Mouse (Mus musculus): ENCODE data around the gene Nat10. TPM values are rescaled to one million over a fixed set of nuclear protein-coding genes. Genes with fewer than 3 reads are reported as not detected.
A peak's percentile ranks its signal among the peaks of the same experiment; 100 is the strongest.

Nat10 gene
- total RNA-seq, 1 experiment from 2014 or later = 50.5 TPM

- ATAC-seq (replicated peaks; ENCODE audit: low read depth, poor library complexity, severe bottlenecking) = no peak
These were observed 64.9 kb downstream of the Nat10 start for GRCm38 (mm10) chr2:103696177-103696576.

GRCm38 (mm10) chr2:103694777-103695563 is 66.1 kb downstream of the Nat10 start:
- ATAC-seq (replicated peaks; ENCODE audit: low read depth, poor library complexity, severe bottlenecking) = peak; percentile 77

- ATAC-seq (replicated peaks; ENCODE audit: low read depth, poor library complexity, severe bottlenecking) = no peak
These were observed 68.3 kb downstream of the Nat10 start for GRCm38 (mm10) chr2:103692810-103693209.

GRCm38 (mm10) chr2:103691278-103691677 is 69.8 kb downstream of the Nat10 start:
- no peak for ATAC-seq (replicated peaks; ENCODE audit: low read depth, poor library complexity, severe bottlenecking)

- no peak for ATAC-seq (replicated peaks; ENCODE audit: low read depth, poor library complexity, severe bottlenecking)
These were observed 70.2 kb downstream of the Nat10 start for GRCm38 (mm10) chr2:103690828-103691227.

- ATAC-seq (replicated peaks; ENCODE audit: low read depth, poor library complexity, severe bottlenecking) = no peak
These were observed 70.6 kb downstream of the Nat10 start for GRCm38 (mm10) chr2:103690425-103690824.

- no peak for ATAC-seq (replicated peaks; ENCODE audit: low read depth, poor library complexity, severe bottlenecking)
These were observed 73.2 kb downstream of the Nat10 start for GRCm38 (mm10) chr2:103687888-103688287.

GRCm38 (mm10) chr2:103687143-103687542 is 73.9 kb downstream of the Nat10 start:
- ATAC-seq (replicated peaks; ENCODE audit: low read depth, poor library complexity, severe bottlenecking) = no peak

- no peak for ATAC-seq (replicated peaks; ENCODE audit: low read depth, poor library complexity, severe bottlenecking)
These were observed 75.5 kb downstream of the Nat10 start for GRCm38 (mm10) chr2:103685581-103685980.

GRCm38 (mm10) chr2:103684926-103685577 is 76.0 kb downstream of the Nat10 start:
- ATAC-seq (replicated peaks; ENCODE audit: low read depth, poor library complexity, severe bottlenecking) = peak; percentile 37

GRCm38 (mm10) chr2:103684431-103684830 is 76.6 kb downstream of the Nat10 start:
- no peak for ATAC-seq (replicated peaks; ENCODE audit: low read depth, poor library complexity, severe bottlenecking)

GRCm38 (mm10) chr2:103682927-103683442 is 78.1 kb downstream of the Nat10 start:
- ATAC-seq (replicated peaks; ENCODE audit: low read depth, poor library complexity, severe bottlenecking) = peak; percentile 51

GRCm38 (mm10) chr2:103682261-103682722 is 78.8 kb downstream of the Nat10 start:
- ATAC-seq (replicated peaks; ENCODE audit: low read depth, poor library complexity, severe bottlenecking) = peak; percentile 30

GRCm38 (mm10) chr2:103681149-103681548 is 79.9 kb downstream of the Nat10 start:
- ATAC-seq (replicated peaks; ENCODE audit: low read depth, poor library complexity, severe bottlenecking) = no peak

GRCm38 (mm10) chr2:103680364-103681110 is 80.5 kb downstream of the Nat10 start:
- no peak for ATAC-seq (replicated peaks; ENCODE audit: low read depth, poor library complexity, severe bottlenecking)

GRCm38 (mm10) chr2:103678433-103678832 is 82.6 kb downstream of the Nat10 start:
- ATAC-seq (replicated peaks; ENCODE audit: low read depth, poor library complexity, severe bottlenecking) = no peak

GRCm38 (mm10) chr2:103677614-103678369 is 83.3 kb downstream of the Nat10 start:
- ATAC-seq (replicated peaks; ENCODE audit: low read depth, poor library complexity, severe bottlenecking) = no peak

GRCm38 (mm10) chr2:103676808-103677207 is 84.3 kb downstream of the Nat10 start:
- no peak for ATAC-seq (replicated peaks; ENCODE audit: low read depth, poor library complexity, severe bottlenecking)

GRCm38 (mm10) chr2:103675391-103675790 is 85.7 kb downstream of the Nat10 start:
- no peak for ATAC-seq (replicated peaks; ENCODE audit: low read depth, poor library complexity, severe bottlenecking)

GRCm38 (mm10) chr2:103673609-103674008 is 87.5 kb downstream of the Nat10 start:
- no peak for ATAC-seq (replicated peaks; ENCODE audit: low read depth, poor library complexity, severe bottlenecking)

Measured in common myeloid progenitor, adult 5-6 weeks (primary cell).